Mouse (Mus musculus) layer of hippocampus, postnatal 25 days (tissue): ENCODE data around the gene 1700088E04Rik. TPM values are rescaled to one million over a fixed set of nuclear protein-coding genes. Genes with fewer than 3 reads are reported as not detected.

Experiments used
- DNase-seq, 2 experiments: peaks; one replicate each; pipeline ENCODE4 v3.0.0; 2022; ENCODE audit warnings: mixed read lengths in 2 of 2, low spot score in 1 of 2; ENCODE audit errors: extremely low spot score in 1 of 2
- total RNA-seq, 2 experiments: library from RNA; stranded (reverse); gene quantifications; 2 replicates each; pipeline ENCODE4 v1.2.3; 2021

The 1700088E04Rik gene
- total RNA-seq, 2 experiments from 2014 or later, result 9.1 to 9.6 TPM

GRCm38 (mm10) chr15:79133191-79133661 lies 7.8 kb downstream of the 1700088E04Rik start:
- no peak for DNase-seq

- DNase-seq, result no peak
Measured at GRCm38 (mm10) chr15:79131442-79131841, 9.6 kb downstream of the 1700088E04Rik start.

GRCm38 (mm10) chr15:79130782-79131181 lies 10.3 kb downstream of the 1700088E04Rik start:
- DNase-seq, result no peak

- DNase-seq, result no peak
Measured at GRCm38 (mm10) chr15:79129311-79129710, 11.7 kb downstream of the 1700088E04Rik start.

GRCm38 (mm10) chr15:79128208-79128607 lies 12.8 kb downstream of the 1700088E04Rik start:
- DNase-seq, result no peak

GRCm38 (mm10) chr15:79127101-79127500 lies 14.0 kb downstream of the 1700088E04Rik start:
- DNase-seq, result no peak

- DNase-seq, result peak in 1 of 2 experiments; percentile 58
Measured at GRCm38 (mm10) chr15:79126217-79126932, 14.7 kb downstream of the 1700088E04Rik start.

GRCm38 (mm10) chr15:79124331-79124875 lies 16.6 kb downstream of the 1700088E04Rik start:
- no peak for DNase-seq

GRCm38 (mm10) chr15:79123751-79124150 lies 17.3 kb downstream of the 1700088E04Rik start:
- DNase-seq, result no peak

GRCm38 (mm10) chr15:79122546-79122945 lies 18.5 kb downstream of the 1700088E04Rik start:
- no peak for DNase-seq

- DNase-seq, result no peak
Measured at GRCm38 (mm10) chr15:79122119-79122518, 18.9 kb downstream of the 1700088E04Rik start.

GRCm38 (mm10) chr15:79119491-79119890 lies 21.6 kb downstream of the 1700088E04Rik start:
- DNase-seq, result no peak

- no peak for DNase-seq
Measured at GRCm38 (mm10) chr15:79115276-79115675, 25.8 kb downstream of the 1700088E04Rik start.

- DNase-seq, result no peak
Measured at GRCm38 (mm10) chr15:79111774-79112173, 29.3 kb downstream of the 1700088E04Rik start.

GRCm38 (mm10) chr15:79110528-79110927 lies 30.5 kb downstream of the 1700088E04Rik start:
- DNase-seq, result no peak

GRCm38 (mm10) chr15:79110031-79110430 lies 31.0 kb downstream of the 1700088E04Rik start:
- no peak for DNase-seq

GRCm38 (mm10) chr15:79109321-79109934 lies 31.6 kb downstream of the 1700088E04Rik start:
- DNase-seq, result no peak

GRCm38 (mm10) chr15:79108421-79109320 lies 32.4 kb downstream of the 1700088E04Rik start, which contains the start of gene Micall1:
Gene Micall1 (plus strand): TSS chr15:79108898.
- peak in 1 of 2 experiments; percentile 49 for DNase-seq

GRCm38 (mm10) chr15:79107966-79108365 lies 33.1 kb downstream of the 1700088E04Rik start:
- DNase-seq, result no peak

GRCm38 (mm10) chr15:79105804-79106203 lies 35.2 kb downstream of the 1700088E04Rik start:
- no peak for DNase-seq
